Mouse (Mus musculus): ENCODE measurements at regions not wholly inside any gene's neighbourhood (a gene's known extent, or its start where the extent isn't known, plus 50 kb on each side); places are given as distances from the start of the nearest gene placed in this dataset.

- peaks cover 9% of the 10 kb centered on the region; the same call in 1 of the 2 replicates for H3K4me1 ChIP-seq
- no peak overlapping the region for H3K4me3 ChIP-seq
- H3K36me3 ChIP-seq: no peaks in the 10 kb centered on the region
- 12% methylated on average over 4 of the region's 4 CpGs for WGBS
- no peaks in the 10 kb centered on the region for H3K27me3 ChIP-seq
- ATAC-seq (ENCODE audit: low FRiP score): no peak
- no peaks in the 10 kb centered on the region for H3K9me3 ChIP-seq (replicated peaks)
- no peak overlapping the region for H3K27ac ChIP-seq
- no peak overlapping the region for H3K9ac ChIP-seq
- no peak overlapping the region for H3K4me2 ChIP-seq (replicated peaks)
Measured at GRCm38 (mm10) chr17:75603417-75604086, 51.8 kb upstream of the Fam98a start.
